Mouse (Mus musculus) embryonic fibroblast, embryonic 13.5 days (primary cell): ENCODE measurements at regions not wholly inside any gene's neighbourhood (a gene's known extent, or its start where the extent isn't known, plus 50 kb on each side); places are given as distances from the start of the nearest gene placed in this dataset.

Source experiments
- CTCF ChIP-seq: IDR thresholded peaks from 2 replicates; pipeline ENCODE4 v1.5.1; 2011; ENCODE audit warnings: mild to moderate bottlenecking, control low read depth, low read length, moderate library complexity, borderline replicate concordance; ENCODE audit not compliant: insufficient read depth
- POLR2A ChIP-seq: IDR thresholded peaks from 2 replicates; pipeline ENCODE4 v1.6.1; 2011; ENCODE audit warnings: low read depth, mild to moderate bottlenecking, control low read depth, low read length, moderate library complexity

DNA sequence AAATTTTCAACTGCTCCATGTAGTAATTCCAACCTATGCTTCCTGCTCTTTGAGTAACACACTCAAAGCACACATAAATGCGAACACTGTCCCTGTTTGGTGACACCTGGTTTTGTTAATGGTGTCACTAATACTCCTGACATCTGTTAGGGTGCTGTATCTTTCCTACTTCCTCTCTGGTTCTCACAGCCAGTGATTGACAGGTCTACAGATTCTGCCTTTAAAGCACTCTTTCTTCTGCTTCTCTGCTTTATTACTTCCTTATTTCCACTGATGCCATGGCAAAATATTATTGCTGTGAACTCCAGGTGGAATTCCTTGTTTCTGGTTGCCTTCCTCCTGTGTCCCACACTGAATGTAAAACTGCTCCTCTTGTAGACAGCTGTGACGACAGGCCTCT is 63.5 kb upstream of the Pam start:
- no peak for TF ChIP-seq POLR2A
- TF ChIP-seq CTCF, result no peak
